Mouse (Mus musculus) liver, embryonic 11.5 days (tissue): ENCODE data around the gene Stab1. TPM values are rescaled to one million over a fixed set of nuclear protein-coding genes. Genes with fewer than 3 reads are reported as not detected.
A peak's percentile ranks its signal among the peaks of the same experiment; 100 is the strongest.

ENCODE experiments used
- ATAC-seq: fragments of 200-750 bp; cut with Nextera tagmentation; replicated peaks from 2 replicates; pipeline ENCODE4 v1.8.0; 2017; ENCODE audit warnings: moderate number of reproducible peaks, mild to moderate bottlenecking, moderate TSS enrichment, moderate library complexity; ENCODE audit not compliant: low FRiP score
- DNase-seq: peaks from one replicate; pipeline ENCODE4 v3.0.0-alpha.2; 2017; ENCODE audit warnings: low spot score
- H3K27ac ChIP-seq: fragments of 300-500 bp; sonication (generic); 2 replicates; pipeline ENCODE4 v1.5.1; 2014; ENCODE audit warnings: mild to moderate bottlenecking, low read depth, low read length, control low read depth
- H3K27me3 ChIP-seq: fragments of 300-500 bp; sonication (generic); replicated peaks from 2 replicates; pipeline ENCODE4 v1.6.1; 2014; ENCODE audit warnings: low read length, mixed read lengths; ENCODE audit not compliant: control insufficient read depth, insufficient read depth
- H3K36me3 ChIP-seq: fragments of 300-500 bp; sonication (generic); 2 replicates; pipeline ENCODE4 v1.6.1; 2014; ENCODE audit warnings: mild to moderate bottlenecking, low read length, moderate library complexity, mixed read lengths; ENCODE audit not compliant: control insufficient read depth, insufficient read depth
- H3K4me1 ChIP-seq: fragments of 300-500 bp; sonication (generic); replicated peaks from 2 replicates; pipeline ENCODE4 v1.6.1; 2014; ENCODE audit warnings: low read length, mixed read lengths; ENCODE audit not compliant: control insufficient read depth, insufficient read depth
- H3K4me2 ChIP-seq: fragments of 300-500 bp; sonication (generic); 2 replicates; pipeline ENCODE4 v1.6.1; 2014; ENCODE audit warnings: mild to moderate bottlenecking, control low read depth, moderate library complexity
- H3K4me3 ChIP-seq: fragments of 300-500 bp; sonication (generic); 2 replicates; pipeline ENCODE4 v1.5.1; 2014; ENCODE audit warnings: low read depth, low read length, control low read depth
- H3K9ac ChIP-seq: fragments of 300-500 bp; sonication (generic); 2 replicates; pipeline ENCODE4 v1.6.1; 2014; ENCODE audit warnings: low read depth, low read length, control low read depth
- H3K9me3 ChIP-seq: fragments of 300-500 bp; sonication (generic); 2 replicates; pipeline ENCODE4 v1.6.1; 2016; ENCODE audit warnings: low read length, inconsistent platforms, mixed read lengths; ENCODE audit not compliant: control insufficient read depth
- WGBS: fragments of 180-500 bp; shearing (Covaris S2); extraction: QIAGEN DNeasy Blood & Tissue Kit; methylation state at CpG from one replicate; pipeline ENCODE4 v1.1.7; 2014; 5-methylcytosine and 5-hydroxymethylcytosine counted together
- polyA plus RNA-seq: library from polyadenylated mRNA; unstranded; fragments of >200 nt; fragmentation: Nextera tagmentation; extraction: Ambion mirVana; gene quantifications from 2 replicates; pipeline ENCODE4 v1.2.1, GENCODE M21; 2014

Stab1 gene
- 25.3 and 39.9 TPM in 2 replicates for polyA plus RNA-seq

- ATAC-seq (no peak), DNase-seq (no peak)
- peak within 1 kb of the TSS; percentile 35 for H3K4me2 ChIP-seq
- peaks cover 7% of the 10 kb centered on the region; the same call in 1 of the 2 replicates for H3K27me3 ChIP-seq
- 19% methylated on average over 10 of the region's 10 CpGs for WGBS
- H3K36me3 ChIP-seq: peaks cover 33% of the 10 kb centered on the region
- no peak within 1 kb of the TSS for H3K27ac ChIP-seq
- no peak within 1 kb of the TSS for H3K9ac ChIP-seq
- no peaks in the 10 kb centered on the region for H3K9me3 ChIP-seq
- peaks cover 24% of the 10 kb centered on the region for H3K4me1 ChIP-seq
- H3K4me3 ChIP-seq: peak within 1 kb of the TSS; percentile 28
Measured at GRCm38 (mm10) chr14:31168425-31168824, at the start of gene Stab1. Stab1 (minus strand) TSS chr14:31168641.

- ATAC-seq (peak; percentile 58; the same call in 1 of the 2 replicates), DNase-seq (peak; percentile 62)
- H3K27me3 ChIP-seq: no peaks in the 10 kb centered on the region
- no peak within 1 kb of the TSS; the same call in none of the 2 replicates for H3K9ac ChIP-seq
- H3K27ac ChIP-seq: no peak within 1 kb of the TSS
- 9% methylated on average over 11 of the region's 11 CpGs for WGBS
- H3K36me3 ChIP-seq: no peaks in the 10 kb centered on the region
- H3K4me2 ChIP-seq: peak within 1 kb of the TSS; percentile 29; the same call in 1 of the 2 replicates
- peaks cover 4% of the 10 kb centered on the region; the same call in 1 of the 2 replicates for H3K4me1 ChIP-seq
- no peak within 1 kb of the TSS for H3K4me3 ChIP-seq
- no peaks in the 10 kb centered on the region for H3K9me3 ChIP-seq
Measured at GRCm38 (mm10) chr14:31217666-31218065, 49.2 kb upstream of the Stab1 start, which contains the start of gene Sema3g. Sema3g (plus strand) TSS chr14:31217860.

- no peak for ATAC-seq
- Histone ChIP-seq H3K4me1 (peaks cover 4% of the 10 kb centered on the region; the same call in 1 of the 2 replicates), H3K4me3 (no peak within 1 kb of the TSS), H3K4me2 (peak within 1 kb of the TSS; percentile 28; the same call in 1 of the 2 replicates), H3K36me3 (no peaks in the 10 kb centered on the region), H3K27me3 (no peaks in the 10 kb centered on the region), H3K9ac (peak within 1 kb of the TSS; percentile 17; the same call in 1 of the 2 replicates), H3K27ac (no peak within 1 kb of the TSS), H3K9me3 (no peaks in the 10 kb centered on the region)
- WGBS: 66% methylated on average over 2 of the region's 2 CpGs
- DNase-seq: no peak
Measured at GRCm38 (mm10) chr14:31216846-31217245, 48.4 kb upstream of the Stab1 start, which contains the start of gene Nisch. Nisch (minus strand) TSS chr14:31216946.

- Histone ChIP-seq H3K27ac (no peak overlapping the region), H3K4me1 (peaks cover 4% of the 10 kb centered on the region; the same call in 1 of the 2 replicates), H3K4me3 (no peak overlapping the region), H3K9ac (0 out of 2 replicates have a peak overlapping the region, but pooled peaks have one; percentile 17), H3K36me3 (no peaks in the 10 kb centered on the region), H3K27me3 (no peaks in the 10 kb centered on the region), H3K4me2 (no peak overlapping the region), H3K9me3 (no peaks in the 10 kb centered on the region)
- WGBS: 27% methylated on average over 15 of the region's 15 CpGs
- peak; percentile 54 for DNase-seq
- ATAC-seq: 0 out of 2 replicates have a peak, but pooled peaks have one; percentile 47
Measured at GRCm38 (mm10) chr14:31215157-31216002, 46.9 kb upstream of the Stab1 start.

GRCm38 (mm10) chr14:31214684-31215083 is 46.2 kb upstream of the Stab1 start:
- 71% methylated on average over 3 of the region's 3 CpGs for WGBS

GRCm38 (mm10) chr14:31213868-31214267 is 45.4 kb upstream of the Stab1 start:
- H3K4me1 ChIP-seq: peaks cover 4% of the 10 kb centered on the region; the same call in 1 of the 2 replicates
- 68% methylated on average over 8 of the region's 8 CpGs for WGBS
- no peaks in the 10 kb centered on the region for H3K9me3 ChIP-seq
- ATAC-seq (no peak), DNase-seq (no peak)
- no peak overlapping the region for H3K9ac ChIP-seq
- no peaks in the 10 kb centered on the region for H3K36me3 ChIP-seq
- H3K4me3 ChIP-seq: no peak overlapping the region
- H3K27ac ChIP-seq: no peak overlapping the region
- H3K4me2 ChIP-seq: no peak overlapping the region
- no peaks in the 10 kb centered on the region for H3K27me3 ChIP-seq

More at GRCm38 (mm10) chr14:31214684-31215083, 46.2 kb upstream of the Stab1 start:
- no peak for ATAC-seq
- no peak for DNase-seq
- Histone ChIP-seq H3K36me3 (no peaks in the 10 kb centered on the region), H3K4me2 (no peak overlapping the region), H3K4me3 (no peak overlapping the region), H3K27me3 (no peaks in the 10 kb centered on the region), H3K4me1 (peaks cover 4% of the 10 kb centered on the region; the same call in 1 of the 2 replicates), H3K9ac (no peak overlapping the region), H3K27ac (no peak overlapping the region), H3K9me3 (no peaks in the 10 kb centered on the region)

- Histone ChIP-seq H3K27me3 (no peaks in the 10 kb centered on the region), H3K36me3 (no peaks in the 10 kb centered on the region), H3K9ac (no peak overlapping the region), H3K4me1 (peaks cover 7% of the 10 kb centered on the region), H3K4me2 (no peak overlapping the region), H3K9me3 (no peaks in the 10 kb centered on the region), H3K27ac (no peak overlapping the region), H3K4me3 (no peak overlapping the region)
- WGBS: 71% methylated on average over 3 of the region's 3 CpGs
- no peak for ATAC-seq
- DNase-seq: no peak
Measured at GRCm38 (mm10) chr14:31212499-31212898, 44.1 kb upstream of the Stab1 start.

GRCm38 (mm10) chr14:31211854-31212253 is 43.4 kb upstream of the Stab1 start:
- ATAC-seq: no peak
- no peak overlapping the region for H3K4me3 ChIP-seq
- H3K4me2 ChIP-seq: no peak overlapping the region
- H3K27ac ChIP-seq: no peak overlapping the region
- WGBS: 83% methylated on average over 6 of the region's 6 CpGs
- no peaks in the 10 kb centered on the region for H3K27me3 ChIP-seq
- no peaks in the 10 kb centered on the region for H3K36me3 ChIP-seq
- peaks cover 13% of the 10 kb centered on the region for H3K4me1 ChIP-seq
- no peak for DNase-seq
- no peaks in the 10 kb centered on the region for H3K9me3 ChIP-seq
- H3K9ac ChIP-seq: no peak overlapping the region
